Mouse (Mus musculus) kidney, embryonic 14.5 days (tissue): ENCODE measurements around the gene Gm14124. TPM values are rescaled to one million over a fixed set of nuclear protein-coding genes. Genes with fewer than 3 reads are reported as not detected.
A peak's percentile ranks its signal among the peaks of the same experiment; 100 is the strongest.
"Not testable (repeated sequence)": the region's sequence is repeated elsewhere in the genome, so short reads cannot be mapped to it uniquely, and the experiment has no call there.

Experiments
- ATAC-seq: fragments of 200-750 bp; cut with Nextera tagmentation; 2 replicates; pipeline ENCODE4 v1.8.0; 2017; ENCODE audit warnings: moderate number of reproducible peaks, mild to moderate bottlenecking, moderate TSS enrichment, moderate library complexity; ENCODE audit not compliant: low FRiP score, low TSS enrichment
- H3K27ac ChIP-seq: fragments of 300-500 bp; sonication (generic); 2 replicates; pipeline ENCODE4 v1.5.1; 2014; ENCODE audit warnings: low read depth, mild to moderate bottlenecking, low read length, moderate library complexity, mixed read lengths
- H3K27me3 ChIP-seq: fragments of 300-500 bp; sonication (generic); 2 replicates; pipeline ENCODE4 v1.6.1; 2014; ENCODE audit warnings: mild to moderate bottlenecking, low read length; ENCODE audit not compliant: control insufficient read depth, insufficient read depth
- H3K36me3 ChIP-seq: fragments of 300-500 bp; sonication (generic); 2 replicates; pipeline ENCODE4 v1.6.1; 2014; ENCODE audit warnings: low read length, mixed read lengths; ENCODE audit not compliant: control insufficient read depth, insufficient read depth
- H3K4me1 ChIP-seq: fragments of 300-500 bp; sonication (generic); 2 replicates; pipeline ENCODE4 v1.6.1; 2014; ENCODE audit warnings: low read length, mixed read lengths; ENCODE audit not compliant: control insufficient read depth, insufficient read depth
- H3K4me2 ChIP-seq: fragments of 300-500 bp; sonication (generic); replicated peaks from 2 replicates; pipeline ENCODE4 v1.6.1; 2014; ENCODE audit warnings: low read depth, mild to moderate bottlenecking, low read length
- H3K4me3 ChIP-seq: fragments of 300-500 bp; sonication (generic); 2 replicates; pipeline ENCODE4 v1.5.1; 2014; ENCODE audit warnings: mild to moderate bottlenecking, low read length
- H3K9ac ChIP-seq: fragments of 300-500 bp; sonication (generic); 2 replicates; pipeline ENCODE4 v1.6.1; 2014; ENCODE audit warnings: low read depth, mild to moderate bottlenecking, low read length, moderate library complexity
- H3K9me3 ChIP-seq: fragments of 300-500 bp; sonication (generic); 2 replicates; pipeline ENCODE4 v1.6.1; 2016; ENCODE audit warnings: low read length; ENCODE audit not compliant: control insufficient read depth
- WGBS: fragments of 180-500 bp; shearing (Covaris S2); extraction: QIAGEN DNeasy Blood & Tissue Kit; methylation state at CpG from one replicate; pipeline ENCODE4 v1.1.7; 2014; 5-methylcytosine and 5-hydroxymethylcytosine counted together
- polyA plus RNA-seq: library from polyadenylated mRNA; unstranded; fragments of >200 nt; fragmentation: Nextera tagmentation; extraction: Ambion mirVana; gene quantifications from 2 replicates; pipeline ENCODE4 v1.2.1, GENCODE M21; 2014

The Gm14124 gene
- polyA plus RNA-seq, 1 experiment from 2014 or later: 0.07 TPM

- H3K9ac ChIP-seq: no peak overlapping the region
- H3K4me2 ChIP-seq: no peak overlapping the region
- no peaks in the 10 kb centered on the region for H3K9me3 ChIP-seq
- no peaks in the 10 kb centered on the region for H3K4me1 ChIP-seq
- ATAC-seq: no peak
- WGBS: 85% methylated on average over 10 of the region's 10 CpGs
- H3K27me3 ChIP-seq: no peaks in the 10 kb centered on the region
- no peaks in the 10 kb centered on the region for H3K36me3 ChIP-seq
- H3K27ac ChIP-seq: no peak overlapping the region
- H3K4me3 ChIP-seq: no peak overlapping the region
These were observed 50.0 kb downstream of the Gm14124 start for GRCm38 (mm10) chr2:150307183-150307773.

- H3K36me3 ChIP-seq, H3K9me3 ChIP-seq, H3K4me1 ChIP-seq, H3K27me3 ChIP-seq: not testable (repeated sequence)
- H3K9ac ChIP-seq: peak overlapping the region; percentile 51; the same call in 1 of the 2 replicates
- peak overlapping the region; percentile 58 for H3K4me3 ChIP-seq
- peak; percentile 100 for ATAC-seq
- peak overlapping the region; percentile 50 for H3K4me2 ChIP-seq
- peak overlapping the region; percentile 65 for H3K27ac ChIP-seq
- 11% methylated on average over 19 of the region's 19 CpGs for WGBS
These were observed 53.9 kb downstream of the Gm14124 start for GRCm38 (mm10) chr2:150310952-150311884.

GRCm38 (mm10) chr2:150316140-150316539, 58.8 kb downstream of the Gm14124 start:
- Histone ChIP-seq H3K9me3 (peaks cover 19% of the 10 kb centered on the region), H3K27ac (no peak overlapping the region), H3K9ac (no peak overlapping the region), H3K4me3 (no peak overlapping the region), H3K4me1 (no peaks in the 10 kb centered on the region), H3K4me2 (no peak overlapping the region), H3K27me3 (no peaks in the 10 kb centered on the region), H3K36me3 (peaks cover 8% of the 10 kb centered on the region; the same call in 1 of the 2 replicates)
- no peak for ATAC-seq

GRCm38 (mm10) chr2:150318973-150319372, 61.7 kb downstream of the Gm14124 start:
- Histone ChIP-seq H3K4me2 (no peak overlapping the region), H3K9me3 (peaks cover 38% of the 10 kb centered on the region), H3K36me3 (peaks cover 12% of the 10 kb centered on the region), H3K27ac (no peak overlapping the region), H3K27me3 (no peaks in the 10 kb centered on the region), H3K4me1 (no peaks in the 10 kb centered on the region), H3K9ac (no peak overlapping the region), H3K4me3 (no peak overlapping the region)
- ATAC-seq: no peak
- 96% methylated on average over 1 of the region's 1 CpGs for WGBS

Other genes with a start within 250 kb of the Gm14124 start
- 8.5 and 11.6 TPM in 2 replicates for gene Zfp120, start 120.8 kb upstream of the Gm14124 start, polyA plus RNA-seq
- not detected in 2 replicates for gene Gm10770, start 77.8 kb upstream of the Gm14124 start, polyA plus RNA-seq
- gene Gm14139, start 75.8 kb upstream of the Gm14124 start, polyA plus RNA-seq: not detected in 2 replicates
- gene Zfp937, start 39.4 kb upstream of the Gm14124 start, polyA plus RNA-seq: 14.0 and 15.2 TPM in 2 replicates
- 5.4 and 6.6 TPM in 2 replicates for gene Gm21994, start 1.9 kb upstream of the Gm14124 start, polyA plus RNA-seq
- gene Gm10130, start 66.2 kb downstream of the Gm14124 start, polyA plus RNA-seq: 2.2 and 2.3 TPM in 2 replicates
- 9.9 and 13.8 TPM in 2 replicates for gene 3300002I08Rik, start 105.2 kb downstream of the Gm14124 start, polyA plus RNA-seq
- 12.3 and 12.4 TPM in 2 replicates for gene Zfp442, start 194.0 kb downstream of the Gm14124 start, polyA plus RNA-seq
- 0.19 and 0.27 TPM in 2 replicates for gene Zfp345, start 227.6 kb downstream of the Gm14124 start, polyA plus RNA-seq